Mouse (Mus musculus) liver, embryonic 14 days (tissue): ENCODE results near the gene Cep170b. TPM values are rescaled to one million over a fixed set of nuclear protein-coding genes. Genes with fewer than 3 reads are reported as not detected.

Source experiments
- polyA plus RNA-seq: library from polyadenylated mRNA; depleted of rRNA; stranded (reverse); fragments of >200 nt; gene quantifications from 2 replicates; pipeline ENCODE4 v1.2.3, GENCODE M21; 2012; rRNA removed

Cep170b gene
- polyA plus RNA-seq = 3.4 TPM in 2 replicates

DNA sequence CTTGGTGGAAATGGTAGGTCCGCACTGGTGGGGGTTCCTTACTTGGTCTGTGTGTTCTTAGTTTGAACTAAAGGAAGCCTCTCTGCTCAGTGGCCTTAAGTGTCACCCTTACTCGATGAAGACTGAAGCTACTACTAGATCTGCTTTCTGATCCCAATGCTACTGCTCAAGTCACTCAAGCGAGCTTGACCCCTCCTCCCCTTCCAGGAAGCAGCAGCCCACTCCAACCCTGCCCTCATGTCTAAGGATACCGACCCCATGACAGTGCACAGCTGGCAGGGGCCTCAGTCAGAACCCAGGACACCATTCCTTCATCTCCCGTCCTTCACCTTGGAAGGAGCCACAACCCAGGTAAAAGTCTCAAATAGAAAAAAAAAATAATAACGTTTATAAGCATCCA is at the start of gene Cep170b:
Gene Cep170b, plus strand, starts transcription at position 240 of the 400 bp plus-strand sequence.

DNA sequence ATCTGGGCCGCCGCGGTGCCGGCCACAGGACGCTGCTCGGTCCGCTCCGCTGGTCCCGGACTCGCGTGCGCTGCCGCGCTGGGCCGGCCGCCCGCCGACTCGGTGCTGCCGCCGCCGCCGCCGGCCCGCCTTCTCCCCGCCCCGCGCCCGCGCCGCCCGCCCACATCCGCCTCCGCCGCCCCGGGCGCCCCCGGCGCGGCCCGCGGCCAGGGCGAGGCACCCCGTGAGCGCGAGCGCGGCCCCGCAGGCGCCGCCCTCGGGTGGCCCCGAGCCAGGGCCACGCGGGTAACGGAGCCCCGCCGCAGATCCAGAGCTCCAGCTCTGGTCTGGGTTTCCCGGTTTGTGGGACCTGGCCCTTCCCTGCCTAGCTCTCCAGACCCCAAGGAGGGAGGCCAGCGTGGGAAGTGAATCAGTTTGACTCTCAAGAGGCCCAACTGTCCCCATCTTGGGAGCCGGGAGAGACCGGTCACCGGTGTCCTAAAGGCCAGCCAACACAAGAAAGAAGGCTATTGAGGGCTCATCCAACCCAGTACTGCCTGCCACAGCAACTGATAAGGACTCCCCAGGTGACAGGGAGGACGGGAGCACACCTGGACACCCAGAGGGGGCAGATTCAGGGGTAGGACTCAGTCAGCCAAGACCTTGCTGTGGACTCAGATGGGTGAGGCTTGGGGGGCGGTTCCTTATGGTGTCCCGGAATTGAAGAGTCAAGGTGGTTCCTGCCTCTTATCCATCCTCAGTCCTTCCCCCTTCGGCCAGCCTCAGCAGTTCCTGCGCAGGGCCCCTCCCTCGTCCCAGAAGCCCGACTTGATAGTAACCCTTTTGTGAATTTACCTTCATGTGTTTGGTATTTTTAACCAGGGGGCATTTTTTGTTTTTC is 45.9 kb upstream of the Cep170b start, which contains the start of gene Akt1:
Gene Akt1, minus strand, starts transcription at position 753 of the 880 bp plus-strand sequence.

GRCm38 (mm10) chr12:112678555-112679026 is 41.7 kb upstream of the Cep170b start, which contains the start of gene Zbtb42:
Gene Zbtb42, plus strand, starts transcription at chr12:112678828.

DNA sequence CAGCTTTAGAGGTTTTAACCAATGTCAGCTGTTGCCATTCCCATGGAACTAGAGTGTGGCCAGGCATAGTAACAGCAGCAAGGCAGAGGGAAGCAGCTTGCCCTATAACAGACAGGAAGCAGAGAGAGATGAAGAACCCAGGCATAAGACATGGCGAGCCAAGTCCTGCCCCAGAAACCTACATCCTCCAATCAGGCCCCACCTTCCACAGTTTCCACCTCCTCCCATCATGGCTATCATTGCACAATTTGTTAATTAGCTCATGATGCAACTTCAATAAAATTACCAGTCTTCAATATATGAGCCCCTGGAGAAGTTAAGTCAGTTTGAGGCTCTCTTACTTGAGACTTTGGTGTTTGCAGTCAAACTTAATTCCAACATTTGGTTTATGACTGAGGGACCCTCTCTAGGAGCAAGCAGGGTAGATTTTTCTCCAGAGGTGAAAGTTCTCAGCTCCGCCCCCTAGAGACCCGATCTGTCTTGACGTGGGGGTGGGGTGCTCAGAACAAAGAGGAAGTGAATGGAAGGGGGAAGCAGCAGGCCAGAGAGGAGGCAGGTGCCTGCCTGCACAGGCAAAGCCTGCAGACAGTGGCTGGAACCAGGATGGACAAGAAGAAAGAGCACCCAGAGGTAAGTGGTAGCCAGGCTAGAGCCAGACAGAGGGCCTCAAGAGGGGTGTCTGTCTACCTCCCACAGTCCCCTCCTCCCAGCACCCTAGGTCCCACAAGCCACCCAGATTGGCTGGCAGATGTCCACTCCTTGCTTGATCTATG is 40.1 kb downstream of the Cep170b start, which contains the start of gene Pld4:
Gene Pld4, plus strand, starts transcription at position 502 of the 773 bp plus-strand sequence.

Other genes with a start within 250 kb of the Cep170b start
- 0.02 and 0.03 TPM in 2 replicates for gene A530016L24Rik, start 231.0 kb upstream of the Cep170b start, polyA plus RNA-seq
- 0.01 and 0.02 TPM in 2 replicates for gene Tmem179, start 203.7 kb upstream of the Cep170b start, polyA plus RNA-seq
- gene Inf2, start 131.7 kb upstream of the Cep170b start, polyA plus RNA-seq = 4.9 and 5.9 TPM in 2 replicates
- 4.8 and 6.0 TPM in 2 replicates for gene Adssl1, start 100.4 kb upstream of the Cep170b start, polyA plus RNA-seq
- 71.8 and 74.1 TPM in 2 replicates for gene Siva1, start 75.8 kb upstream of the Cep170b start, polyA plus RNA-seq
- gene Akt1, start 45.6 kb upstream of the Cep170b start, polyA plus RNA-seq = 34.6 and 41.3 TPM in 2 replicates
- gene Zbtb42, start 41.6 kb upstream of the Cep170b start, polyA plus RNA-seq = 0.46 and 0.80 TPM in 2 replicates
- 8.9 and 14.4 TPM in 2 replicates for gene Pld4, start 40.2 kb downstream of the Cep170b start, polyA plus RNA-seq
- gene Ahnak2, start 82.2 kb downstream of the Cep170b start, polyA plus RNA-seq = 0.06 and 0.15 TPM in 2 replicates
- 0.16 and 0.19 TPM in 2 replicates for gene Clba1, start 88.5 kb downstream of the Cep170b start, polyA plus RNA-seq
- 37.9 and 43.0 TPM in 2 replicates for gene Cdca4, start 109.0 kb downstream of the Cep170b start, polyA plus RNA-seq
- 0.27 and 0.40 TPM in 2 replicates for gene Gpr132, start 147.8 kb downstream of the Cep170b start, polyA plus RNA-seq
- gene Jag2, start 209.3 kb downstream of the Cep170b start, polyA plus RNA-seq = 0.26 and 0.30 TPM in 2 replicates
- 6.9 and 7.9 TPM in 2 replicates for gene Nudt14, start 221.7 kb downstream of the Cep170b start, polyA plus RNA-seq